Mouse (Mus musculus) erythroid progenitor cell, adult 5-6 weeks (primary cell): ENCODE measurements around the gene Cpne7. TPM values are rescaled to one million over a fixed set of nuclear protein-coding genes. Genes with fewer than 3 reads are reported as not detected.

Source experiments
- ATAC-seq: replicated peaks from 2 replicates; pipeline ENCODE4 v1.8.0; 2016; ENCODE audit warnings: moderate number of reproducible peaks, mild to moderate bottlenecking, moderate TSS enrichment, inconsistent platforms; ENCODE audit not compliant: poor library complexity, low FRiP score, severe bottlenecking
- total RNA-seq, 2 experiments: library from RNA; stranded (forward) in 1 of 2; stranded (reverse) in 1 of 2; fragments of 150-400 nt in 1 of 2; fragments of 186-747, 209-891 nt in 1 of 2; gene quantifications; 2 replicates each; pipeline versions ENCODE4 v1.2.3 to v1.2.4; 2015 to 2017; ENCODE audit warnings: low replicate concordance in 2 of 2

The Cpne7 gene
- total RNA-seq, 2 experiments from 2014 or later, result not detected

DNA sequence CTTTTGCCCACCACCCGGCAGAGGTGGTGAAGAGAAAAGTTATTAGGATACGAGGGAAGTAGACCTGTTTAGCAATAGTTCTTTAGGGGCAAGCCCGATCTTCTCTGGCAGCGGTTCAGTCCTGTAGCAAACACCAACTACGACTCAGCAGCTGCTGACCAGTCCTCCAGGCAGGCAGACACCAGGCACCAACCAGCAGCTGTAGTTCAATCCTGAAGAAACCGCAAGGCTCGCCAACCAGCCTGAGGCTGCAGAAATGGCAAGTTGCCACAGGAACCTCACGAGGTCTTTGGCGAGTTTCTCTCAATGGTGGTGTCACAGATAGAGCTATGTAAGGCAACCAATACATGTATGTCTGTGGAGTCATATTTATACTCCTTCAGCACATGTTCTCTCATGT is 4.3 kb upstream of the Cpne7 start:
- ATAC-seq, result no peak

- no peak for ATAC-seq
Measured at GRCm38 (mm10) chr8:123113908-123114469, 3.2 kb upstream of the Cpne7 start.

GRCm38 (mm10) chr8:123114644-123115043 is 2.5 kb upstream of the Cpne7 start:
- no peak for ATAC-seq

GRCm38 (mm10) chr8:123117744-123118143 is 570 bp downstream of the Cpne7 start:
- no peak for ATAC-seq

DNA sequence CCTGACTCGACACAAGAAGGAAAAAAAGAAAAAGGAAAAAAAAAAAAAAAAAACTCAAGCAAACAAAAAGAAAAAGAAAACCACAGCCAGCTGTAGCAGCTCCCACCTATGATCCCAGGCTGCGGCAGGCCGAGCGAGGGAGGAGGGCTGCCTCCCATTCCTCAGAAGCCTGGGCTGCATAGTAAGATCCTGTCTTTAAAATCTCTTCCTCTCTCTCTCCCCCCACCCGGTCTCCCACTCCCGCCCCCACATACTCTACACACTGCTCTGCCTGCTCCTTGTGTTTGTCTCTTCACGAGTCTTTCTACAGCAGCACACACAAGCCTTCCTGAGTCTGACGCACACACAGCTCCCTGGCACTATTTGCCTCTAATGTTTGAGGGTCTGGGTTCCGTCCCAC is 4.9 kb downstream of the Cpne7 start:
- ATAC-seq, result no peak

DNA sequence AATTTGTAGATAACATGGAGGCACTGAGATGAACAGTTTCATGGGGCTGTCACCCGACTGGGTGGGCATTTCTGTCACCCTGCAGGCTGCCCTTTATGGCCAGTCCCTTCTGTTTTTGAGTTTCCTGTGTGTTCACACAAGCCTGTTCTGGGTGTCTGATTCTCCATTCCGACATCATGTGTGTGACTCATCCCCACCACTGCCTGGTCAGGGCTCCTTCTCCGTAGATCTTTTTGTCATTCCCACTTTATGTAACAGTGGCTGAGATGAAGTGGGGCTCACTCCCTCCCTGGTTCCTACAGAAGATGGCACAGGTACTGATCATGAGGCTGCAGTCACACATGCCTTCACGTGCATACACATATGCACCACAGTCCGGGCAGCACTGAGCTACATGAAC is 5.5 kb downstream of the Cpne7 start:
- no peak for ATAC-seq

DNA sequence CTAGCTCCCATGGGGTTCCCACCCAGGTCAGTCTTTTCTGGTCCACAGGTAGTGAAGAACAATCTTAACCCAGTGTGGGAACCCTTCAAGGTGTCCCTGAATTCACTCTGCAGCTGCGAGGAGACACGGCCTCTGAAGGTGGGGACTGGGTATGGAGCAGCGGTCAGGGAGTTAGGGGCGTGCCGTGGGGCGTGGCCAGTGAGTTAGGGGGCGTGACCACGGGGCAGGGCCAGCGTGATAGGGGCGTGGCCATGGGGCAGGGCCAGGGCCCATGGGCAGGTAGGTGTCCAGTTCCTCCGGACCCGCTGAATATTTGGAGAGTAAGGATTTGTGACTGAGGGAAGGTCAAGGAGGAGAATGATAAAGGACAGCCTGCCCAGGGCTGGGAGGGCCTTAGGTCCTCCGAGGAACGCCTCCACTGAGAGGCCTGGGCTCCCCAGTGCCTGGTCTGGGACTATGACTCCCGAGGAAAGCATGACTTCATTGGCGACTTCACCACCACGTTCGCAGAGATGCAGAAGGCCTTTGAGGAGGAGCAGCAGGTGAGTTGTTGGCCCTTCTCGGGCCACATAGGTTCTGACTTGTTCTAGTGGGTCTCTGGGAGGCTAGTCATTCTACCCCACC is 9.1 kb downstream of the Cpne7 start:
- ATAC-seq, result peak; percentile 51; the same call in 1 of the 2 replicates

DNA sequence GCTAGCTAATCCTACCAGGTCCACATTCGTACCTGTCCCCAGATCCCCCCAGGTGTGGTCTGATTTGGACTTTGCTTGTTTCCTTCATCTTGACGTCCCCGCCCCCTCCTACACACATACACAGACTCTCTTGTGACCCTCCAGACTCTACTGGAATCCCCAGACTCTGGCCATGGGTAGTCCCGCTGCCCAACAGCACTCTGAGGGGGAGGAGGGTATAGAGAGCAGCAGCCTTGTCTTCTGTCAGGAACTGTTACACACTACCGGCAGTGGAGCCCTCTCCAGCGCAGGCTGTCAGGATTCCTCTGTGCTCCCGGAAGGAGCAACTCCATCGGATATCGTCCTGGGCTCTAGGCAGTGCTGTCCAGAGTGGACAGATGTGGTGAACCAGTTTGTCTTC is 13.9 kb downstream of the Cpne7 start:
- ATAC-seq, result no peak

GRCm38 (mm10) chr8:123132953-123133352 is 15.8 kb downstream of the Cpne7 start:
- no peak for ATAC-seq

- no peak for ATAC-seq
Measured at GRCm38 (mm10) chr8:123134149-123134713, 17.1 kb downstream of the Cpne7 start.

GRCm38 (mm10) chr8:123135406-123135805 is 18.2 kb downstream of the Cpne7 start:
- no peak for ATAC-seq

GRCm38 (mm10) chr8:123135806-123136205 is 18.6 kb downstream of the Cpne7 start:
- ATAC-seq, result no peak

- no peak for ATAC-seq
Measured at GRCm38 (mm10) chr8:123136287-123136686, 19.1 kb downstream of the Cpne7 start.

GRCm38 (mm10) chr8:123137645-123138077 is 20.5 kb downstream of the Cpne7 start:
- no peak for ATAC-seq

- ATAC-seq, result no peak
Measured at GRCm38 (mm10) chr8:123138741-123139140, 21.6 kb downstream of the Cpne7 start.

DNA sequence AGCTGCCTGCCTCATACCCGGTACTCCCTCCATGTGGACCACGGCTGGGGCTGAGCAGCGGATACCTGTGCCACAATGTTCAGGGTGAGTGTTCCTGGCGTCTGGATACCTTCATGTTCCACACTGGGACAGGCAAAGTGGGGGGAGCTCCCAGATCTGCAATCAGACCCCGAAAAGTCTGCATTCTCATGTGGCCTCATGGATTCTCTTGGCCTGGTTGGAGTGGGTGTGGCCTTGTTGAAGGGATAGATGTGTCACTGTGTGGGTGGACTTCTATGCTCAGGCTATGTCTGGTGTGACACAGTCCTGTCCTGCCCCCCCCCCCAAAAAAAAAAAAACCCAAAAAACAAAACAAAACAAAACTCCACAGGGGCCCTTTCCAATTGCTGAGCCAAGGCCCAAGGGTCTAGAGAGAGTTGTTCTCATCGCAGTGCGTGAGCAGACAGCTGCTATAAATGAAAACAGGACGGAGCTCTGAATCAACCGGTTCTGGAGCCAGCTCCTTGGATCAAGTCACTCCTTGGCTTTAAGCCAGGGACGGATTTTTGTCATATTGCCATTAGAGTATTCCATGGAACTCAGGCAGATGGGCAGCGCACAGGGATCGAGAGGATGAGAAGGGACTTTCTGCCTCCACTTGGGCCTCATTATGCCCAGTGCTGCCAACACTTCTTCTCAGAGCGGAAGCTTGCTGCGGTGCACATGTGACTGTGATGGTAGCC is 24.7 kb downstream of the Cpne7 start:
- no peak for ATAC-seq

DNA sequence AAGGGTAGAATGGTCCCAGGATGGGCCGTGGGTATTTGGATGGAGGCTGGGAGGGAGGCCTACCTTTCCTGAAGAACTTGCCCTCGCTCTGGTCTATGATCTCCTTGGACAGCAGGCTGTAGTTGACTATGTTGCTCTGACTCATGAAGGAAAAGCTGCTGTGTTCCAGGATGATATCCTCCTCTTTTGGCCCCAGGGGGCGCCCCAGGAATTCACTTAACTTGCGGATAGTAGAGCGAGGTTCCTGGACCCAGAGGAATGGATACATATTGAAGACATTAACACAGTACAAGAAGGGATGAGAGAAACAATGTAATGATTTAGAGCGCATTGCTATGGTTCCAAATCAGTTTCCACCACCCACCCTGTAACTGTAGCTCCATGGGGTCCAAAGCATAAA is 28.1 kb downstream of the Cpne7 start:
- ATAC-seq, result no peak

- ATAC-seq, result no peak
Measured at GRCm38 (mm10) chr8:123146390-123146789, 29.2 kb downstream of the Cpne7 start.

DNA sequence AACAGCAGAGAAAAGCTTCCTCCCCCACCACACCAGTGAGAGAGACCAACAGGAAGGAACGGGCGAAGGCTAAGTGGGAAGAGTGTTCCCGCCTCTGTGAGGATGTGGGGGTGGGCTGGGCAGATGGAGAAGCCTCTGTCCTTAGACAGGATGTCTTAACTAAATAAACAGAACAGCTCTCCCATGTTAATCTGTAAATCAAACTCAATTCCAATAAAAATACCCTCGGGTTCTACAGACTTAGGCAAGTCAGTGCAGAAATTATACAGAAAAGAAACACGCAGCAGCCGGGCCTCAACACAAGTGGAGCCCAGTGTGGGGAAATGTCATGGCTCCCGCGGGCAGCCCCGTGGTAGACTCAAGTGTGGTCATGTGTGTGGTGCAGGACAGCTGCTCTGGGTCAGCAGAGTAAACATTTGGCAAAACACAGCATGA is 33.6 kb downstream of the Cpne7 start:
- no peak for ATAC-seq

- peak; percentile 44; the same call in 1 of the 2 replicates for ATAC-seq
Measured at GRCm38 (mm10) chr8:123155177-123155576, 38.0 kb downstream of the Cpne7 start.
